Mouse (Mus musculus) ES-Bruce4 (cell line): ENCODE data around the gene Dlgap3.

Experiments used
- CTCF ChIP-seq: IDR thresholded peaks from one replicate; pipeline ENCODE4 v1.8.1; 2011; ENCODE audit warnings: low read depth, low read length
- EP300 ChIP-seq: IDR thresholded peaks from 2 replicates; pipeline ENCODE4 v1.6.1; 2011; ENCODE audit warnings: low read depth, low read length; ENCODE audit not compliant: insufficient read depth
- POLR2A ChIP-seq: IDR thresholded peaks from one replicate; pipeline ENCODE4 v1.8.1; 2011; ENCODE audit warnings: low read length; ENCODE audit not compliant: insufficient read depth

DNA sequence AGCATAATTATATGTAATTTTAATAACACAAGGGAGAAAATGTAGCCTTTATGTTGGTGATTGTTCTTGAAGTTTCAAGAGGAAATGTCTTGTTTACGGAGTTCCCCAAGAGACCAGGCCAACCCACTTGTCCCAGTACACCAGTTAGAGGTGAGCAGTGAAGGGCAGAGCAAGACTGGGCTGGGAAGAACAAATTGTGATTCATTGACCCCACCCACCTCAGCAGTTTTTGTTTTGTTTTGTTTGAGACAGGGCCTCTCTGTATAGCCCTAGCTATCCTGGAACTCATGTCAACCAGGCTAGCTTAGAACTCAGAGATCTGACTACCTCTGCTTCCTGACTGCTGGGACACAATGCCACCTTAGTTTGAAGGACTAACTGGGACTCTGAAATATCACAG, 44.7 kb upstream of the Dlgap3 start:
- no peak for TF ChIP-seq POLR2A
- no peak for TF ChIP-seq CTCF
- 0 out of 2 replicates have a peak, but pooled peaks have one; percentile 46 for TF ChIP-seq EP300
